Mouse (Mus musculus) stomach, postnatal 0 days (tissue): ENCODE measurements around the gene Fanca. TPM values are rescaled to one million over a fixed set of nuclear protein-coding genes. Genes with fewer than 3 reads are reported as not detected.
A peak's percentile ranks its signal among the peaks of the same experiment; 100 is the strongest.

Experiments
- ATAC-seq: fragments of 200-750 bp; cut with Nextera tagmentation; 2 replicates; pipeline ENCODE4 v1.8.0; 2017; ENCODE audit not compliant: low FRiP score, low TSS enrichment
- DNase-seq: peaks from one replicate; pipeline ENCODE4 v3.0.0-alpha.2; 2016; ENCODE audit warnings: low spot score
- H3K27ac ChIP-seq: fragments of 300-500 bp; sonication (generic); replicated peaks from 2 replicates; pipeline ENCODE4 v1.5.1; 2014; ENCODE audit warnings: mild to moderate bottlenecking, control low read depth
- H3K27me3 ChIP-seq: fragments of 300-500 bp; sonication (generic); 2 replicates; pipeline ENCODE4 v1.6.1; 2014; ENCODE audit warnings: low read length; ENCODE audit not compliant: control insufficient read depth, insufficient read depth
- H3K36me3 ChIP-seq: fragments of 300-500 bp; sonication (generic); 2 replicates; pipeline ENCODE4 v1.6.1; 2014; ENCODE audit warnings: low read length, mixed read lengths; ENCODE audit not compliant: control insufficient read depth, insufficient read depth
- H3K4me1 ChIP-seq: fragments of 300-500 bp; sonication (generic); replicated peaks from 2 replicates; pipeline ENCODE4 v1.6.1; 2014; ENCODE audit warnings: antibody characterized with exemption; ENCODE audit not compliant: control insufficient read depth, insufficient read depth
- H3K4me2 ChIP-seq: fragments of 300-500 bp; sonication (generic); replicated peaks from 2 replicates; pipeline ENCODE4 v1.6.1; 2014; ENCODE audit warnings: low read depth, mild to moderate bottlenecking, control low read depth, moderate library complexity
- H3K4me3 ChIP-seq: fragments of 300-500 bp; sonication (generic); 2 replicates; pipeline ENCODE4 v1.5.1; 2014; ENCODE audit warnings: low read depth, low read length, control low read depth
- H3K9ac ChIP-seq: fragments of 300-500 bp; sonication (generic); 2 replicates; pipeline ENCODE4 v1.6.1; 2014; ENCODE audit warnings: mild to moderate bottlenecking, low read length, control low read depth, mixed read lengths
- H3K9me3 ChIP-seq: fragments of 300-500 bp; sonication (generic); 2 replicates; pipeline ENCODE4 v1.6.1; 2016; ENCODE audit warnings: low read length; ENCODE audit not compliant: control insufficient read depth
- CTCF ChIP-seq: IDR thresholded peaks from 2 replicates; pipeline ENCODE4 v1.5.1; 2016; ENCODE audit warnings: antibody characterized with exemption, low read depth, mild to moderate bottlenecking, moderate library complexity
- EP300 ChIP-seq: optimal IDR thresholded peaks from 2 replicates; pipeline ENCODE3; 2016; ENCODE audit warnings: antibody characterized with exemption
- WGBS: fragments of 180-500 bp; shearing (Covaris S2); extraction: QIAGEN DNeasy Blood & Tissue Kit; methylation state at CpG from one replicate; pipeline ENCODE4 v1.1.7; 2014; 5-methylcytosine and 5-hydroxymethylcytosine counted together
- polyA plus RNA-seq: library from polyadenylated mRNA; unstranded; fragments of >200 nt; fragmentation: Nextera tagmentation; extraction: Ambion mirVana; gene quantifications from 2 replicates; pipeline ENCODE4 v1.2.1, GENCODE M21; 2015

Fanca gene
- polyA plus RNA-seq, 1 experiment from 2014 or later, result 5.3 TPM

DNA sequence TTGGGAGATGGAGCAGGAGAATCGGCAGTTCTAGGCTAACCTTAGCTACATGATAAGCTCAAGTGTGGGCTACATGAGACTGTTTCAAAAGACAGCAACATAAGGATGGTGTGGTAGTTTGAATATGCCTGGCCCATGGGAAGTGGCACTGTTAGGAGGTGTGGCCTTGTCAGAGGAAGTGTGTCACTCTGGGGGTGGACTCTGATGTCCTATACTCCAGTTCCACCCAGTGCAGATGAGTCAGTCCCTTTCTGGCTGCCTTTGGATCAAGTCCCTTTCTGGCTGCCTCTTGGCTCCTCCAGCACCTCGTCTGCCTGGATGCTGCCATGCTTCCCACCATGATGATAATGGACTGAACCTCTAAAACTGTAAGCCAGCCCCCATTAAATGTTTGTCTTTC, 25.6 kb downstream of the Fanca start:
- Histone ChIP-seq H3K27ac (no peak overlapping the region), H3K4me1 (no peaks in the 10 kb centered on the region), H3K9ac (no peak overlapping the region), H3K4me3 (no peak overlapping the region), H3K36me3 (no peaks in the 10 kb centered on the region), H3K27me3 (no peaks in the 10 kb centered on the region), H3K4me2 (no peak overlapping the region), H3K9me3 (no peaks in the 10 kb centered on the region)
- ATAC-seq (no peak), DNase-seq (no peak)
- WGBS, result 94% methylated on average over 2 of the region's 2 CpGs
- TF ChIP-seq CTCF (no peak), EP300 (no peak)

DNA sequence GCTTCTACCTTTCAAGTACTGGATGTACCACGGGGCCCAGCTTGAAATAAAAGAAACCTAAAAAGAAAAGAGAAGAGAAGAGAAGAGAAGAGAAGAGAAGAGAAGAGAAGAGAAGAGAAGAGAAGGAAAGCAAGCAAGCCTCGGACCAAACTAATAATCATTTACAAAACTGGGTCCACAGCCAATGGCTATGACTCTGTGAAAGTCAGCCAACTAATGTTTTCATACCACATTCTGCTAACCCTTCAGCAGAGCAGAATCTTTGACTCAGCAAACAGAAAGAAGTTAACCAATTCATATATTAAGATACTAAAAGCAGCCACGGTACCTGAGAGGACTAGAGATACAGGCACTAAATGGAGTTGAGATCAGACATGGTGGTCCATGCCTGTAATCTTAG, 26.1 kb downstream of the Fanca start:
- no peaks in the 10 kb centered on the region for H3K9me3 ChIP-seq
- no peak overlapping the region for H3K27ac ChIP-seq
- DNase-seq, result no peak
- TF ChIP-seq EP300 (no peak), CTCF (no peak)
- H3K36me3 ChIP-seq, result no peaks in the 10 kb centered on the region
- no peak overlapping the region for H3K4me2 ChIP-seq
- no peaks in the 10 kb centered on the region for H3K27me3 ChIP-seq
- H3K4me3 ChIP-seq, result no peak overlapping the region
- H3K4me1 ChIP-seq, result no peaks in the 10 kb centered on the region
- ATAC-seq, result no peak
- no peak overlapping the region for H3K9ac ChIP-seq
- 79% methylated on average over 3 of the region's 3 CpGs for WGBS

DNA sequence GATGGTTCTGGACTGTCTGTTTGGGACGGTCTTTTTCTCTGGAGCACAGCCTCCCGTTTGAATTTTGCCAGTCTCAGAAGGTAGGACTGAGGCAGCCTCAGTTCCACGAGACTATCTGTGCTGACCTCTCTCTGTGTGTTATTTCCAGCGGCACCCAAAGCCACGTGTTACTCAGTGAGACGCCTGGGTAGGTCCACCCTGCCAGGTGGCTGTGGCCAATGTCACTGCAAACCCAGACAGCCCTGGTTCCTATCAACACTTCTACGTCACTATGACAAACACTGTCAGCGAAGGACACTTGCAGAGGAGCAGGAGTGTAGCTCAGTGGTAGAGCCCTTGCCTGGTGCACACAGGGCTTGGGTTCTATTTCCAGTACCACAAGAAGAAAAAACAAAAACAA, 26.7 kb downstream of the Fanca start:
- no peak overlapping the region for H3K27ac ChIP-seq
- H3K4me3 ChIP-seq, result no peak overlapping the region
- TF ChIP-seq CTCF (no peak), EP300 (no peak)
- no peaks in the 10 kb centered on the region for H3K4me1 ChIP-seq
- H3K9me3 ChIP-seq, result no peaks in the 10 kb centered on the region
- no peaks in the 10 kb centered on the region for H3K36me3 ChIP-seq
- DNase-seq (no peak), ATAC-seq (no peak)
- no peak overlapping the region for H3K9ac ChIP-seq
- 89% methylated on average over 8 of the region's 8 CpGs for WGBS
- no peak overlapping the region for H3K4me2 ChIP-seq
- no peaks in the 10 kb centered on the region for H3K27me3 ChIP-seq

DNA sequence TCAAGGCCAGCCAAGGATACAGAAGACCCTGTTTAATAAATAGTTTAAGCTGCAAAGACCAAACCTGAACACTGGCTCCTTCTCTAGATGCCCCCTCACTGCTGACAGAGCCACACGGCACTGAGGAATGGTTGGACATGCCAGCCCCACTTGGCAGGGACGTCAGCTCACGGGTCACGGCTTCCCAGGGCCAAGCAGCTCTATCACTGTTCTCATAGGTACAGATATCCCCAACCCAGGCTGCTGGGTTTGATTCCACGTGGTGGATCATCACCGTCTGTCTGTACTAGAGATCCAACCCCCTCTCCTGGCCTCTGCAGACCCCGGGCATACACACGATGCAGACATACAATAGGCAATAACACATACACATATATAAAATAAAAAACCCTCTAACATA, 27.7 kb downstream of the Fanca start:
- H3K4me3 ChIP-seq, result no peak overlapping the region
- H3K4me2 ChIP-seq, result no peak overlapping the region
- H3K4me1 ChIP-seq, result no peaks in the 10 kb centered on the region
- H3K27ac ChIP-seq, result no peak overlapping the region
- H3K9ac ChIP-seq, result no peak overlapping the region
- H3K27me3 ChIP-seq, result no peaks in the 10 kb centered on the region
- H3K36me3 ChIP-seq, result no peaks in the 10 kb centered on the region
- TF ChIP-seq CTCF (no peak), EP300 (no peak)
- no peaks in the 10 kb centered on the region for H3K9me3 ChIP-seq
- WGBS, result 96% methylated on average over 8 of the region's 8 CpGs
- no peak for DNase-seq
- no peak for ATAC-seq

DNA sequence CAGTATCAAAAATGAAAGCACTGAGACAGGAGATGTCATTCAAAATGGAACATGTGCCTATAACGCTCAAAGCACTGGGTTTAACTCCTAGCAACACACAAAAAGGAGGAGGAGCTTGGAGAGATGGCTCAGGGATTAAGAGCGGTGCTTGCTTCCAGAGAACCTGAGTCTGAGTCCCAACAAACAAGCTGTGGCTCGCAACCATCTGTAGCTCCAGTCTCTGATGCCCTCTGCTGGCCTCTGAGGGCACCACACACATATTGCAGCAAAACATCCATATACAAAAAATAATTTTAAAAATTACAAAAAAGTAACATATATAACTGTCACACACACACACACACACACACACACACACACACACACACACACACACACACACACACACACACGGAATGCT, 28.2 kb downstream of the Fanca start:
- DNase-seq (peak; percentile 45), ATAC-seq (no peak)
- Histone ChIP-seq H3K9me3 (no peaks in the 10 kb centered on the region), H3K27ac (no peak overlapping the region), H3K4me1 (no peaks in the 10 kb centered on the region), H3K4me2 (no peak overlapping the region), H3K4me3 (no peak overlapping the region), H3K9ac (no peak overlapping the region), H3K27me3 (no peaks in the 10 kb centered on the region), H3K36me3 (no peaks in the 10 kb centered on the region)
- 70% methylated on average over 4 of the region's 4 CpGs for WGBS
- TF ChIP-seq CTCF (peak; percentile 75), EP300 (no peak)

DNA sequence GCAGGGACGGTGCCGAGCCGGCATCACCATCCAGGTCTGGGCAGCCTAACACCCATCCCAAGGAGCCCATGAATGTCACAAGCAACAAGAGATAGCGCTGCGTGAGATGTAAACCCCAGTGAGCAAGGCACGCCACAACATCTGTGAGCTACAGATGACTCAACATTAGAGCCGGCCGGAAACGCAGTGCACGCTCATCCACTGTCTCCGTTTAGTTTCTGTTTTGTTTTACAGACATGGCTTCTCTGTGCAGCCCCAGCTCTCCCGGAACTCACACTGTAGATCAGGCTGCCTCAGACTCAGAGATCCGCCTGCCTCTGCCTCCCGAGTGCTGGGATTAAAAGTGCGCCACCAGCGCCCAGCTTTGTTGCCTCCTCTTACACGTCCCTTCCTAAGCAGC, 31.0 kb downstream of the Fanca start:
- Histone ChIP-seq H3K4me3 (no peak overlapping the region), H3K36me3 (no peaks in the 10 kb centered on the region), H3K9ac (no peak overlapping the region), H3K9me3 (no peaks in the 10 kb centered on the region), H3K4me1 (no peaks in the 10 kb centered on the region), H3K4me2 (no peak overlapping the region), H3K27ac (no peak overlapping the region), H3K27me3 (no peaks in the 10 kb centered on the region)
- 97% methylated on average over 17 of the region's 17 CpGs for WGBS
- TF ChIP-seq CTCF, result no peak
- TF ChIP-seq EP300, result no peak
- DNase-seq (no peak), ATAC-seq (no peak)

DNA sequence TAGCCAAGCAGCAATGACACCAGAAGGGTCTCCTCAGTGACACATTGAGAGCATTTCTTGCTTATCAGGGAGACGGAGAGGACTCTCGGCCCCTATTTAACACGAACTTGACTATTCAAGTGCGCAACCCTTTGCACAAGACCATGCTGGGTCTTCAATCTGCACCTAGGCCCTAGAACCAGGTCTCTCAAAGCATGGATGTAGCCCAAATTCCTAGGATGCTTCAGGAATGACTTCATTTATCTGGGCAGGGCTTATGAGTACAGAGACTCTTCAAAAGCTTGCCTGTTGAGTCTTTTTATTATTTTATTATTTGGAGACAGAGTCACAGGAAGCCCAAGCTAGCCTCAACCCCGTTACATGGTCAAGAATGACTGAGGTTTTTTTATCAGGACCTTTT, 33.9 kb downstream of the Fanca start:
- Histone ChIP-seq H3K9ac (no peak overlapping the region), H3K4me1 (no peaks in the 10 kb centered on the region), H3K9me3 (no peaks in the 10 kb centered on the region), H3K27me3 (no peaks in the 10 kb centered on the region), H3K4me3 (no peak overlapping the region), H3K36me3 (no peaks in the 10 kb centered on the region), H3K4me2 (no peak overlapping the region), H3K27ac (no peak overlapping the region)
- WGBS, result 86% methylated on average over 5 of the region's 5 CpGs
- TF ChIP-seq CTCF (no peak), EP300 (no peak)
- DNase-seq (no peak), ATAC-seq (no peak)
